16 mouse cellular contexts compared by ENCODE assay signal in genomic region chr13:94106983-94107382, GRCm38 (mm10). TPM values are rescaled to one million over a fixed set of nuclear protein-coding genes. Genes with fewer than 3 reads are reported as not detected.
DNase-seq lines count a peak whose midpoint lies in the region; ATAC-seq and TF ChIP-seq lines count a peak whose summit lies in the region.
"Had no signal": no experiment of that assay in that cellular context is flagged by ENCODE, and none has a peak within 500 bp of the region (broad histone marks: within the 10 kb centered on the region; RNA-seq: fewer than 3 reads in every experiment).

No protein-coding gene starts in this region.

- ATAC-seq in embryonic facial prominence, embryonic 13.5 days (ENCODE audit: insufficient number of reproducible peaks, insufficient read depth, low FRiP score, low TSS enrichment, low read depth) = no peak
- ATAC-seq in limb, embryonic 14.5 days (ENCODE audit: low FRiP score, low read depth) = no peak
- ATAC-seq in hindbrain, embryonic 16.5 days = no peak
- no peak for ATAC-seq in midbrain, embryonic 13.5 days
- ATAC-seq: CD4-positive, CD25-positive, alpha-beta regulatory T cell, adult 4 months; intestine, embryonic 16.5 days had no signal

- H3K27ac ChIP-seq in embryonic facial prominence, embryonic 13.5 days = peak overlapping the region; percentile 49
- peak overlapping the region; percentile 70 for H3K27ac ChIP-seq in limb, embryonic 14.5 days (replicated peaks; ENCODE audit: low read depth, low read length)
- no peak overlapping the region for H3K27ac ChIP-seq in hindbrain, embryonic 16.5 days (ENCODE audit: low read depth, low read length)
- no peak overlapping the region for H3K27ac ChIP-seq in midbrain, embryonic 13.5 days
- H3K27ac ChIP-seq: hindbrain, embryonic 13.5 days; kidney, embryonic 15.5 days had no signal

- peaks cover 9% of the 10 kb centered on the region; the same call in 1 of the 2 replicates for H3K36me3 ChIP-seq in embryonic facial prominence, embryonic 13.5 days
- no peaks in the 10 kb centered on the region; the same call in 1 of the 2 replicates for H3K36me3 ChIP-seq in limb, embryonic 14.5 days (ENCODE audit: control insufficient read depth, insufficient read depth, low read length)
- H3K36me3 ChIP-seq in hindbrain, embryonic 16.5 days (ENCODE audit: control insufficient read depth, insufficient read depth, low read length) = no peaks in the 10 kb centered on the region
- H3K36me3 ChIP-seq in midbrain, embryonic 13.5 days = no peaks in the 10 kb centered on the region
- H3K36me3 ChIP-seq: G1E; hindbrain, embryonic 13.5 days had no signal

- TF ChIP-seq POLR2A in limb, embryonic 14.5 days (IDR thresholded peaks at IDR 0.05; ENCODE audit: borderline replicate concordance, extremely low read depth, insufficient read depth, insufficient read length) = no peak

- H3K4me2 ChIP-seq in embryonic facial prominence, embryonic 13.5 days = no peak overlapping the region
- H3K4me2 ChIP-seq in limb, embryonic 14.5 days (replicated peaks; ENCODE audit: low read depth, low read length, severe bottlenecking) = no peak overlapping the region
- no peak overlapping the region for H3K4me2 ChIP-seq in hindbrain, embryonic 16.5 days (ENCODE audit: low read length)
- no peak overlapping the region for H3K4me2 ChIP-seq in midbrain, embryonic 13.5 days (replicated peaks)
- H3K4me2 ChIP-seq: heart, embryonic 11.5 days; hindbrain, embryonic 13.5 days; kidney, embryonic 15.5 days had no signal

- H3K27me3 ChIP-seq in embryonic facial prominence, embryonic 13.5 days = no peaks in the 10 kb centered on the region
- no peaks in the 10 kb centered on the region for H3K27me3 ChIP-seq in limb, embryonic 14.5 days (ENCODE audit: control insufficient read depth, insufficient read depth, low read length)
- H3K27me3 ChIP-seq in hindbrain, embryonic 16.5 days (replicated peaks; ENCODE audit: control insufficient read depth, insufficient read depth, low read length) = no peaks in the 10 kb centered on the region
- no peaks in the 10 kb centered on the region for H3K27me3 ChIP-seq in midbrain, embryonic 13.5 days
- H3K27me3 ChIP-seq: hindbrain, embryonic 13.5 days; kidney, embryonic 15.5 days had no signal

- H3K9me3 ChIP-seq in embryonic facial prominence, embryonic 13.5 days = no peaks in the 10 kb centered on the region
- H3K9me3 ChIP-seq in limb, embryonic 14.5 days (ENCODE audit: control insufficient read depth, low read length) = no peaks in the 10 kb centered on the region
- H3K9me3 ChIP-seq in hindbrain, embryonic 16.5 days (ENCODE audit: control insufficient read depth, low read length) = peaks cover 3% of the 10 kb centered on the region; the same call in 1 of the 2 replicates
- no peaks in the 10 kb centered on the region for H3K9me3 ChIP-seq in midbrain, embryonic 13.5 days
- H3K9me3 ChIP-seq: G1E; hindbrain, embryonic 13.5 days; kidney, embryonic 15.5 days had no signal

- peak; percentile 35 to 64 for DNase-seq in left cerebral cortex, adult 18-20 months (ENCODE audit: low spot score in 2 of 2)
- DNase-seq in left cerebral cortex, adult 11 months (ENCODE audit: low spot score) = no peak
- DNase-seq in Muller cell, postnatal 12 days (ENCODE audit: inconsistent ontology term) = peak; percentile 32
- DNase-seq in limb, embryonic 14.5 days (ENCODE audit: low spot score) = peak; percentile 37
- DNase-seq: cerebellum, postnatal 10 days; heart, postnatal 14 days; thymus, adult 18-20 months had no signal

- no peak overlapping the region for H3K4me3 ChIP-seq in embryonic facial prominence, embryonic 13.5 days
- no peak overlapping the region for H3K4me3 ChIP-seq in limb, embryonic 14.5 days (replicated peaks; ENCODE audit: low read length)
- H3K4me3 ChIP-seq in hindbrain, embryonic 16.5 days (ENCODE audit: low read length) = no peak overlapping the region
- H3K4me3 ChIP-seq in midbrain, embryonic 13.5 days (replicated peaks) = no peak overlapping the region
- H3K4me3 ChIP-seq: hindbrain, embryonic 13.5 days; kidney, embryonic 15.5 days had no signal

- H3K4me1 ChIP-seq in embryonic facial prominence, embryonic 13.5 days = peaks cover 71% of the 10 kb centered on the region
- H3K4me1 ChIP-seq in limb, embryonic 14.5 days (ENCODE audit: control insufficient read depth, insufficient read depth, low read length) = peaks cover 44% of the 10 kb centered on the region
- no peaks in the 10 kb centered on the region for H3K4me1 ChIP-seq in hindbrain, embryonic 16.5 days (ENCODE audit: control insufficient read depth, insufficient read depth, low read depth, low read length)
- H3K4me1 ChIP-seq in midbrain, embryonic 13.5 days (replicated peaks) = no peaks in the 10 kb centered on the region
- H3K4me1 ChIP-seq: hindbrain, embryonic 13.5 days had no signal

- H3K9ac ChIP-seq in embryonic facial prominence, embryonic 13.5 days = no peak overlapping the region
- H3K9ac ChIP-seq in limb, embryonic 14.5 days (ENCODE audit: low read depth, low read length, severe bottlenecking) = no peak overlapping the region
- H3K9ac ChIP-seq in hindbrain, embryonic 16.5 days (ENCODE audit: low read depth, low read length) = no peak overlapping the region
- H3K9ac ChIP-seq in midbrain, embryonic 13.5 days (replicated peaks) = no peak overlapping the region
- H3K9ac ChIP-seq: hindbrain, embryonic 13.5 days; kidney, embryonic 15.5 days had no signal

- WGBS in embryonic facial prominence, embryonic 13.5 days = 46% methylated on average over 7 of the region's 7 CpGs
- 62% methylated on average over 7 of the region's 7 CpGs for WGBS in limb, embryonic 14.5 days
- WGBS in hindbrain, embryonic 16.5 days = 87% methylated on average over 7 of the region's 7 CpGs
- WGBS in midbrain, embryonic 13.5 days = 96% methylated on average over 7 of the region's 7 CpGs

RNA-seq across cellular contexts. Expression of gene Lhfpl2, which starts 49.4 kb away (rescaled TPM):
- 10 to 100 TPM; 14.3 to 15.8 TPM for total RNA-seq in left cerebral cortex, adult 18-20 months (2021)
- 59.2 and 60.6 TPM in 2 replicates for polyA plus RNA-seq in embryonic facial prominence, embryonic 13.5 days (2015; fragmentation: Nextera tagmentation; extraction: Ambion mirVana)
- 60.5 and 82.1 TPM in 2 replicates for polyA plus RNA-seq in limb, embryonic 14.5 days (2012; rRNA removed)
- polyA plus RNA-seq in limb, embryonic 14.5 days (2014; fragmentation: Nextera tagmentation; extraction: Ambion mirVana) = 69.4 and 71.9 TPM in 2 replicates
- polyA plus RNA-seq in hindbrain, embryonic 16.5 days (2015; fragmentation: Nextera tagmentation; extraction: Ambion mirVana) = 21.0 and 21.6 TPM in 2 replicates
- 10.1 and 11.9 TPM in 2 replicates for polyA plus RNA-seq in midbrain, embryonic 13.5 days (2015; fragmentation: Nextera tagmentation; extraction: Ambion mirVana)
- polyA plus RNA-seq: G1E had no signal

Comparison
In these comparisons a context has a peak if more than half of its experiments do, and no peak if none do; other contexts are left out.
1. H3K27ac ChIP-seq: peak in embryonic facial prominence, embryonic 13.5 days (single experiment) and limb, embryonic 14.5 days (single experiment); none in hindbrain, embryonic 16.5 days (single experiment) and midbrain, embryonic 13.5 days (single experiment).